Mouse (Mus musculus) heart, postnatal 0 days (tissue): Measurements from ENCODE around the gene Gstt4.

ENCODE experiments used
- CTCF ChIP-seq: IDR thresholded peaks from 2 replicates; pipeline ENCODE4 v1.5.1; 2016; ENCODE audit warnings: antibody characterized with exemption, control low read depth, low read depth
- EP300 ChIP-seq: IDR thresholded peaks from 2 replicates; pipeline ENCODE4 v1.6.1; 2016; ENCODE audit warnings: antibody characterized with exemption, low read depth

GRCm38 (mm10) chr10:75772795-75773664 lies 49.3 kb downstream of the Gstt4 start, which contains the start of gene Ddt:
- peak; percentile 21; the same call in 1 of the 2 replicates for TF ChIP-seq CTCF
- 0 out of 2 replicates have a peak, but pooled peaks have one; percentile 40 for TF ChIP-seq EP300
